Mouse (Mus musculus) MEL-GATA-1-ER (cell line): ENCODE results near the gene Trmt61a.

Experiments used
- DNase-seq: peaks from one replicate; pipeline ENCODE4 v3.0.0-alpha.2; 2012; ENCODE audit warnings: low read depth; ENCODE audit errors: extremely low read depth

Gene Trmt61a

DNA sequence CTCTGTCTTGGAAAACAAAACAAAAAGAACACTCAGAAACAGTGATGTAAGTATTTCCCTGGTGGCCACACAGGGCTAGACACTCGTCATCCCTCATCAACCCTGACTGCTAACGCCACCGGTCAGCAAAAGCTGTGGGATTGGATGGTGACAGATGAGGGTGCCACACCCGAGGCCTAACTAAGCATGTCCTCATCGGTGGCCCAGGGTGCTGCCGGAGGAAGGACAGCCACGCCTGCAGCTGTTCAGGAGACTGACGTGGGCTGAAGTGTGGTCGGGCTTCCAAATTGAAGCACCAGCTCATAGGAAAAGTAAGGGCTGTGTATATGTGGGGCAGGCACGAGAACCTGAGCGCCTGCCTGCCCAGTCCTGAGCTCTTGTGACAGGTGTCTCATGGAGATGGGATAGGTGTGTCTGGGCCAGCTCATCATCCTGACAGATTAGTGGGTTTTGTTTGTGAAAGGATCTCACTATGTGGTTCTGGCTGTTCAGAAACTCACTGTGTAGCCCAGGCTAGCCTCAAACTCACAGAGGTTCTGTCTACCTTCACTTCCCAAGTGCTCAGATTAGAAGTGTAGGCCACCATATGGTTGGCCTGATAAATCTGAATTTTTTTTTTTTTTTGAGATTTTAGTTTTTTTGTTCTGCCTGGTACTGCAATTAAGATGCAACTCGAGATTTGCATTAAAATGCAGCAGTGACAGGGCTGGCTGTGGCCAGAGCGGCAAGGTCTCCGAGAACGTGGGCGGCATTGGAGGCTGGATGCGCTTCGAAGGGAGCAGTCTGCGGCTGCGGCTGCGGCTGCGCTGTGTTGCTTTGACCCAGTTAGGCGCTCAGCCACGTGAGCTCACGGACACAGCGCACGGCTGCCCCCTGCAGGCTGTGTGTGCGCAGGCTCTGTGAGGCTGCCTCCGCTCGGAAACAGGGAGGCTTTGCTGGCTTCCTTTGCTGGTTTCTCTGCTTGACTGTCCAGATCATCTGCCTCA lies 54.2 kb downstream of the Trmt61a start:
- peak; percentile 53 for DNase-seq

- no peak for DNase-seq
Measured at GRCm38 (mm10) chr12:111732921-111733320, 55.0 kb downstream of the Trmt61a start.
